Mouse (Mus musculus) inflammation-experienced regulatory T-cells, adult 6 months (primary cell): Measurements from ENCODE around the gene Dbi. TPM values are rescaled to one million over a fixed set of nuclear protein-coding genes. Genes with fewer than 3 reads are reported as not detected.

Experiments
- ATAC-seq: one replicate; pipeline ENCODE4 v1.8.0; 2017
- polyA plus RNA-seq, 3 experiments: library from polyadenylated mRNA; unstranded; fragments of 100-300 nt; shearing (Covaris generic); gene quantifications; one replicate each; pipeline ENCODE4 v1.2.1; 2017

The Dbi gene
- polyA plus RNA-seq, 3 experiments from 2014 or later: 144 to 324 (median 146) TPM

DNA sequence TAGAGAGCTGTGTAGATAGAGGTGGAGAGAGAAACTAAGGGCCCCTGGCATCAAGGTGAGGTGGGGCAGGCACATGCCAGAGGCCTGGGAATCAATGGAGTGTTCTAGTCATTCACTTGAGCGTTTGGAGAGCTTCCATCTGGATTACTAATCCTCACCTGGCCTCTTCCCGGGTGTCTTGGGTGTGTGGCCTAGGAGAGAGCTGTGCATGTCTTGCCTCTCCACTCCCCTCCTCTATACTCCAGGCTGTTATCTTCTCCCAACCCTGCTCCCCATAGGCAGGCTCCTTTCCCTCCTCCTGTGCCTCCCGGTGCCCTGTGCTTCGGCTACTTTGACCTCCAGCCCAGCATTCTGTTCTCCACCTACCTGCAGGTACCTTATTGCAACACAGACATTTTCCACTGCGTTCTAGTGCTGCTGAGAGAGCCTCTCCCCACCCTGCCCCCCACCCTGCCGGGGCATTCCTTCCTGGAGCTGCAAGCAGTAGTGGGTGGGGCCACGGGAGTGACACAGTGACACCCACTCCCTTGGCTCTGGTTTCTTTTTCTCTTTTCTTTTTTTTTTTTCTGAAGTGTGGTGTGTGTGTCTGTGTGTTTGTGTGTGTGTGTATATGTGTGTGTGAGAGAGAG lies 37.8 kb downstream of the Dbi start:
- no peak for ATAC-seq

GRCm38 (mm10) chr1:120080632-120081031 lies 40.2 kb downstream of the Dbi start:
- ATAC-seq: no peak

DNA sequence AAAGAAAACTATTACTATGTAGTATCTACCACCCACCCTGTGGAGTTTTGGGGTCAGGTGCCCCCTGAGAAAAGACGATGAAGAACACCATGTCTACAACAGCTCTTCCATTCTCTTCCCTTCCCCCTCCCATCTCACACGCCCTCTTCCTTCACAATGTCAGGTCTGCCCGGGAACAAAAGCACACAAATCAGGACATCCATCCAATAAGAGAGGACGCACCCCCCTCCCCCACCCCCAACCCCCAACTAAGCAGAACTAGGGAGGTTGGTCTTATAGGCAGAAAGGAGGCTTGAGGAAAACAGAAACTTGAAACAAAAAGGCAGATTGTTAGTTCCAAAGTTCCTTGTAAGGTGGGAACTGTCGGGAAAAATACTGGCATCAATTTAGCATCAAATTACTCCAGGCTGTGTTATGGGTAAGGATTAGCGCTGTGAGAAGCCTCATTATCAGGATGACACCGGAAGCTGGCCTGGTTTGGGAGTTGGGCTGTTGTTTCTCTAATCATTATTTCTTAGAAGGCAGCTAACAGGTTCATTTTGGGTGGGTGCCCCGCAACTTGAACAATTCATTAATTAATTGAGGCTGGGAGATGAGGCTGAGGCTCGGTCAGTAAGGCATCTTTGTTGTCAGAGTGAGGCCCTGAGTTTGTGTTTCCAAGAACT lies 43.0 kb downstream of the Dbi start:
- ATAC-seq: no peak

GRCm38 (mm10) chr1:120075507-120075906 lies 45.4 kb downstream of the Dbi start:
- ATAC-seq: no peak

- no peak for ATAC-seq
Measured at GRCm38 (mm10) chr1:120074931-120075330, 45.9 kb downstream of the Dbi start.

GRCm38 (mm10) chr1:120074307-120074702 lies 46.6 kb downstream of the Dbi start:
- ATAC-seq: no peak

DNA sequence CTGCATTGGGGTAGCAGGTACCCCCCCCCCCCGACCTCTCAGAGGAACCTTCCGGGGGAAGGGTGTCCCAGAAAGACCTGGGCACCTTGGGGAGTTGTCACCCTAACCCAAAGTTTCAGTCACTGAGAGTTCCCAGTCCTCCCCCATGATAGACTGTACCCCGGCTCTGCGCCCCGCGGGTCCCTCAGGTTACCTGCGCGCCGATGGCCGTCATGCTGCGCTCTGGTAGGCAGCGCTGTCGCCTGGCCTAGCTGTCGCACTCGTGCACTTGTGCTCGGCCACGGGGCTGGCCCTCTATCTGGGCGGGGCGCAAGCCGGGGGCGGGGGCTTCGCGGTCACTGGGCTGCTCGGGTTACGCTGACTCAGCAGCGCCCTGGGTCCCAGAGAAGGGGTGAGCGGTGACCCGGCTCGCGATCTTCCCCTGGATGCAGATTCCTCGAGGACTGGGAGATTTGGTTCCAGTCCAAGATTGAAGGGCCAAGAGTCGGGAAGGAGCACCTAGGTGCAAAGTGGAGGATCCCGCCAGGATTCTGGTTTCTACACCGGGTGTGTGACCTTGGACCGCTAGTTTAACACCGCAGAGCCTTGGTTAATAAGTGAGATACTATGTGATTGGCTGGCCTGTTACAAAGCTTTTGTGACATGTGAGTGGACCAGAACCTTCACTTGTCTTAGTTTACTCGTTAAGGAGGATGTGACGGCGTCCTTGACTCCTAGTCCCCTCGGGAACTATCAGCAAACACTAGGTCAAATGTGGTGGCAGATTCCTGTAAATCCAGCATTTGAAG lies 47.2 kb downstream of the Dbi start, which contains the start of gene Tmem37:
Tmem37 (minus strand) TSS at position 556 of the 788 bp plus-strand sequence.
- ATAC-seq: peak; percentile 47

- ATAC-seq: no peak
Measured at GRCm38 (mm10) chr1:120072900-120073299, 48.0 kb downstream of the Dbi start.

DNA sequence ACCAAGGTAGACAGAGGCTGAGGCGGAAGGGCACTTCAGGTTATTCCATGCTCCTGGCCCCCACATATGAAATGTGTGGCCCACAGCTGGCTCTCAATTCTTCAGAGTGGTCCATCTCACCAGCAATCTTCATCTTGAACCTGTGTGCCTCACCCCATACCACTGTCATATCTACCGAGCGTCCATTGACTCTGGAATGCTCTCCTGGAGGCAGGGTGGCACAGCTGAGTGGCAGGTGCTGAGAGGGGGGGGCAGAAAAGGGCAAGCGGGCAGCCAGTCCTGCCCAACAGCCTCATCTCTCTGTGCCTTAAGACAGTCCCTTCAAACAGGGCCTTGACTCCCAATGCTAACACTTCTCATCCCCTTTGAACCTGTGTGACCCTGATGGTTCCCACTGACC lies 49.7 kb downstream of the Dbi start:
- ATAC-seq: no peak

DNA sequence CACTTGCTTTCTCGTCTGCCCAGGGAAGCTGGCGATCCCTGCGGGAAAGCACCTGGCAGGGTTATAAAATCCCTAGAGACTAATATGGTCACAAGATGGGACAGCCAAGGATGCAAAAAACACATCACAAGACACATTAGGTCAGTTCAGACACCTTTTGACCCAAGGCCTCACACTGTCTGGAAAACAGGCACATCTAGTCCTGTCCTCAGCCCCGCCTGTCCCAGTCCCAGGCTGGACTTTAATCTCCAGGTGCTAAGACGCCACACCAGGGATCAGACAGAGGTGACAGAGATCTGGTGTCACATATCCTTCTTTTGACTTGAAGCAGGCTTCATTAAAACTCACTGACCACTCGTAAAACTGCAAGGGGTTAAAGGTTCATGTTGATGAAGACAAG lies 50.7 kb downstream of the Dbi start:
- ATAC-seq: no peak

DNA sequence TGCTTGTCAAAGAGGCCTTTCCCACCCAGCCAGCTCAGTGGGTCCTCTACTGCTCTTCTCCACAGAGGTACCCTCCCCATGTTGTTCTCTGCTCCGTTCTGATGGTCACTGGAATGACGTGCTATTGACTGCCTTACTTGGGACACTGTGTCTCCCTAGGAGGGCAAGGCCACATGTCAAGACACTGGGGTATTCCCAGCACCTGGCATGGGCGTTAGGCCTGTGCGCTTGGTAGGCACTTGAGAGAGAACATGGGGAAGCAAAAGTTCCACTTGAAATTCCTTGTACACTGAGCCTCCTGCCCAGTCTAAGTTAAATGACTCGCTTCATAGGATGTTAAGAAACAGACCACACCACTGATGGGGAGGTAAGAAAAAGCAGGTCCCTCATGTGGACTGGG lies 51.8 kb downstream of the Dbi start:
- no peak for ATAC-seq

GRCm38 (mm10) chr1:120066625-120067024 lies 54.3 kb downstream of the Dbi start:
- ATAC-seq: no peak

- ATAC-seq: no peak
Measured at GRCm38 (mm10) chr1:120066159-120066558, 54.7 kb downstream of the Dbi start.

- no peak for ATAC-seq
Measured at GRCm38 (mm10) chr1:120064036-120064682, 56.7 kb downstream of the Dbi start.

Other genes with a start within 250 kb of the Dbi start
- gene Tmem177, start 207.9 kb downstream of the Dbi start, polyA plus RNA-seq: 1 to 10 TPM; 6.6 to 8.1 (median 6.7) TPM
- gene Cfap221, start 123.8 kb downstream of the Dbi start, polyA plus RNA-seq: not detected
- not detected for gene Sctr, start 114.2 kb downstream of the Dbi start, polyA plus RNA-seq
- 1 to 10 TPM in 1 of 3 experiments, under 1 TPM in 2; 0.86 to 4.5 (median 0.91) TPM for gene Tmem37, start 47.0 kb downstream of the Dbi start, polyA plus RNA-seq
- 10 to 100 TPM; 23.2 to 27.8 (median 23.7) TPM for gene 3110009E18Rik, start 109 bp upstream of the Dbi start, polyA plus RNA-seq
- gene Steap3, start 151.6 kb upstream of the Dbi start, polyA plus RNA-seq: 1 to 10 TPM in 1 of 3 experiments, not detected in 2; 1.5 TPM
- not detected for gene C1ql2, start 219.5 kb upstream of the Dbi start, polyA plus RNA-seq